Mouse (Mus musculus): ENCODE measurements around the gene Rgs3. TPM values are rescaled to one million over a fixed set of nuclear protein-coding genes. Genes with fewer than 3 reads are reported as not detected.

Rgs3 gene
- total RNA-seq, 2 experiments from 2014 or later: 8.6 to 10.3 TPM

- peak; percentile 93 for DNase-seq
- peak within 1 kb of the TSS; percentile 85 for H3K4me3 ChIP-seq
- H3K27ac ChIP-seq: peak within 1 kb of the TSS; percentile 95
- TF ChIP-seq CTCF (IDR thresholded peaks at IDR 0.05): no peak
- intact Hi-C loops (cut with DNase I): loop anchor here (5.0 kb wide), 1 partner anchor 113 kb away; the partner anchor contains the start of genes Cdc26 and Prpf4
These were observed 39.8 kb upstream of the Rgs3 start, which contains the start of gene Alad for GRCm38 (mm10) chr4:62519849-62520233. Gene Alad, minus strand, starts transcription at chr4:62519918.

GRCm38 (mm10) chr4:62520892-62521400 lies 38.7 kb upstream of the Rgs3 start:
- Histone ChIP-seq H3K4me3 (no peak overlapping the region), H3K27ac (peak overlapping the region; percentile 95; the same call in 1 of the 2 replicates)
- intact Hi-C loops (cut with DNase I): loop anchor here (5.0 kb wide), 1 partner anchor 114 kb away; the partner anchor contains the start of genes Cdc26 and Prpf4
- TF ChIP-seq CTCF (IDR thresholded peaks at IDR 0.05): no peak
- DNase-seq: no peak

GRCm38 (mm10) chr4:62524651-62525488 lies 34.8 kb upstream of the Rgs3 start, which contains the start of the genes Pole3 and 4933430I17Rik:
Gene Pole3, minus strand, starts transcription at chr4:62525068.
Gene 4933430I17Rik, plus strand, starts transcription at chr4:62525369.
- TF ChIP-seq CTCF (IDR thresholded peaks at IDR 0.05): no peak

GRCm38 (mm10) chr4:62525489-62525811 lies 34.2 kb upstream of the Rgs3 start:
- TF ChIP-seq CTCF (IDR thresholded peaks at IDR 0.05): no peak
- no peak for DNase-seq

More at GRCm38 (mm10) chr4:62524651-62525488, 34.8 kb upstream of the Rgs3 start, which contains the start of the genes Pole3 and 4933430I17Rik:
- DNase-seq: peak; percentile 99
- Histone ChIP-seq H3K27ac (peak within 1 kb of the TSS; percentile 97), H3K4me3 (peak within 1 kb of the TSS; percentile 95)
- intact Hi-C loops (cut with DNase I): loop anchor here (5.0 kb wide), 1 partner anchor 118 kb away; the partner anchor contains the start of genes Cdc26 and Prpf4

GRCm38 (mm10) chr4:62526256-62526655 lies 33.4 kb upstream of the Rgs3 start:
- no peak for TF ChIP-seq CTCF (IDR thresholded peaks at IDR 0.05)
- intact Hi-C loops (cut with DNase I): no loop called here
- Histone ChIP-seq H3K4me3 (no peak overlapping the region), H3K27ac (no peak overlapping the region)
- no peak for DNase-seq

More at GRCm38 (mm10) chr4:62525489-62525811, 34.2 kb upstream of the Rgs3 start:
- intact Hi-C loops (cut with DNase I): no loop called here
- Histone ChIP-seq H3K27ac (peak overlapping the region; percentile 97; the same call in 1 of the 2 replicates), H3K4me3 (peak overlapping the region; percentile 95)

- no peak for DNase-seq
- Histone ChIP-seq H3K27ac (no peak overlapping the region), H3K4me3 (no peak overlapping the region)
- intact Hi-C loops (cut with DNase I): no loop called here
- no peak for TF ChIP-seq CTCF (IDR thresholded peaks at IDR 0.05)
These were observed 32.0 kb upstream of the Rgs3 start for GRCm38 (mm10) chr4:62527655-62528054.

GRCm38 (mm10) chr4:62533729-62534128 lies 25.9 kb upstream of the Rgs3 start:
- no peak for TF ChIP-seq CTCF (IDR thresholded peaks at IDR 0.05)
- DNase-seq: no peak
- H3K27ac ChIP-seq: no peak overlapping the region
- intact Hi-C loops (cut with DNase I): no loop called here
- H3K4me3 ChIP-seq: no peak overlapping the region

GRCm38 (mm10) chr4:62541802-62542201 lies 17.8 kb upstream of the Rgs3 start:
- intact Hi-C loops (cut with DNase I): no loop called here
- DNase-seq: no peak
- no peak overlapping the region for H3K27ac ChIP-seq
- no peak for TF ChIP-seq CTCF (IDR thresholded peaks at IDR 0.05)
- H3K4me3 ChIP-seq: no peak overlapping the region

- no peak overlapping the region for H3K4me3 ChIP-seq
- H3K27ac ChIP-seq: no peak overlapping the region
- intact Hi-C loops (cut with DNase I): no loop called here
- no peak for TF ChIP-seq CTCF (IDR thresholded peaks at IDR 0.05)
- no peak for DNase-seq
These were observed 15.9 kb upstream of the Rgs3 start for GRCm38 (mm10) chr4:62543782-62544181.

- no peak for DNase-seq
- no peak for TF ChIP-seq CTCF (IDR thresholded peaks at IDR 0.05)
- Histone ChIP-seq H3K4me3 (no peak overlapping the region), H3K27ac (no peak overlapping the region)
- intact Hi-C loops (cut with DNase I): no loop called here
These were observed 14.8 kb upstream of the Rgs3 start for GRCm38 (mm10) chr4:62544801-62545200.

GRCm38 (mm10) chr4:62551966-62552365 lies 7.7 kb upstream of the Rgs3 start:
- Histone ChIP-seq H3K4me3 (no peak overlapping the region), H3K27ac (no peak overlapping the region)
- DNase-seq: no peak
- intact Hi-C loops (cut with DNase I): no loop called here
- no peak for TF ChIP-seq CTCF (IDR thresholded peaks at IDR 0.05)

GRCm38 (mm10) chr4:62557436-62557835 lies 2.2 kb upstream of the Rgs3 start:
- intact Hi-C loops (cut with DNase I): no loop called here
- TF ChIP-seq CTCF (IDR thresholded peaks at IDR 0.05): no peak
- Histone ChIP-seq H3K4me3 (no peak overlapping the region), H3K27ac (no peak overlapping the region)
- no peak for DNase-seq

Measured in gastrocnemius, adult 2 months (tissue).